Mouse (Mus musculus): ENCODE measurements around the gene Tssc4. TPM values are rescaled to one million over a fixed set of nuclear protein-coding genes. Genes with fewer than 3 reads are reported as not detected.
A peak's percentile ranks its signal among the peaks of the same experiment; 100 is the strongest.

The Tssc4 gene
- 155 and 157 TPM in 2 replicates for polyA plus RNA-seq (2012; rRNA removed)

DNA sequence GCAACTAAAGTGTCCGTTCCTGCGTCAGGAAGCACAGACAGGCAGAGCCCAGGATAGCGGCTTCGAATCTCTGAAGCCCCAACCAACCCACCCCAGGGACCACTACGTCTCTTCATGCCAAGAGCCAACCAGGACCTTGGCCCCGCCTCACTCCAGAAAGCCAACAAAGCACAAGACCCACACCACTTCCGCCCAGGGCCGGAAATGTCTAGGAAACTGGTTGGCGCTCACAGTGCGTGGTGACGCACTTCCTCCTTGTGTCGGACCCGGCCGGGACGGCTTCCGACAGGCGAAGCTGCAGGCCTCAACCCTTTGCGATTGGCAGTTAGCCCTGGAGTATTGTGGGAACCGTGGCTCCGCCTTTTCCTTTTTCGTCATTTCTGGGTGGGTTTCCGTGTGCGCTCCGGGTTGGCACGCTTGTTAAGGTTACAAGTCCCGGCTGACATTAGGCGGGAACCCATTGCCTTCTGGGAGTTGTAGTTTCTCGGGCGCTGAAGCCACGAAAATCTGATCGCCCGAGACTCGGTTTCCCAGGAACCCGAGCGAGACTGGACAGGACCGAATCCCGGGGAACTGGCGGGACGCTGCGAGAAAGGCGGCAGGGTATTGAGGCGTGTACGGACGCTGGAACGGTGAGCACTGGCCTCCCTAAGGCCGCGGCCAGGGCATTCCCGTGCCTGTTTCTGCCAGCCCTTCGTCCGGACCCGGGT, at the start of gene Tssc4:
Tssc4 (plus strand) TSS at position 368 of the 710 bp plus-strand sequence.
- TF ChIP-seq CTCF (IDR thresholded peaks at IDR 0.05; ENCODE audit: borderline replicate concordance, control insufficient read depth, extremely low read depth, insufficient read depth, low read length, poor library complexity) = peak; percentile 60; the same call in 1 of the 2 replicates
- no peak; the same call in 1 of the 2 replicates for TF ChIP-seq POLR2A (IDR thresholded peaks at IDR 0.05; ENCODE audit: control insufficient read depth, extremely low read depth, insufficient read depth, low read length, poor library complexity)
- Histone ChIP-seq H3K27me3 (ENCODE audit: control insufficient read depth, insufficient read depth, low read length) (no peaks in the 10 kb centered on the region), H3K4me3 (ENCODE audit: control insufficient read depth, insufficient read depth, low read length) (peak within 1 kb of the TSS; percentile 89), H3K27ac (ENCODE audit: control insufficient read depth, insufficient read depth, low read length) (peak within 1 kb of the TSS; percentile 54), H3K36me3 (ENCODE audit: control insufficient read depth, insufficient read depth, low read length) (peaks cover 3% of the 10 kb centered on the region; the same call in 1 of the 2 replicates), H3K4me1 (replicated peaks; ENCODE audit: control insufficient read depth, insufficient read depth, low read length) (peaks cover 18% of the 10 kb centered on the region)
- WGBS = 2% methylated on average over 51 of the region's 51 CpGs
- DNase-seq = peak; percentile 94

DNA sequence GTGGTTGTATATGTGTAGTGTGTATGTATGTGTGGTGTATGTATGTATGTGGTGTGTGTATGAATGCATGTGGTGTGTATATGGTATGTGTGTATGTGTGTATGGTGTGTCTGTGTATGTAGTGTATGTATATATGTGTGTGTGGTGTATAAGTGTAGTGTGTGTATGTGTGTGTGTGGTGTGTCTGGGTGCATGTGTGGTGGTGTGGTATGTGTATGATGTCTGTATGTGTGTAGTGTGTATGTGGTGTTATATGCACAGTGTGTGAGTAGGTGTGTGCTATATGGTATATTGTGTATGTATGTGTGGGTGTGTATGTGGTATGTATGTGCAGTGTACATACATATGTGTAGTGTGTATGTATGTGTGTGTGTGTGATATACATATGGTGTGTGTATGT, 49.0 kb upstream of the Tssc4 start:
- Histone ChIP-seq H3K27me3 (ENCODE audit: control insufficient read depth, insufficient read depth, low read length) (no peaks in the 10 kb centered on the region), H3K36me3 (ENCODE audit: control insufficient read depth, insufficient read depth, low read length) (no peaks in the 10 kb centered on the region), H3K4me3 (ENCODE audit: control insufficient read depth, insufficient read depth, low read length) (no peak overlapping the region), H3K27ac (ENCODE audit: control insufficient read depth, insufficient read depth, low read length) (no peak overlapping the region), H3K4me1 (replicated peaks; ENCODE audit: control insufficient read depth, insufficient read depth, low read length) (no peaks in the 10 kb centered on the region)
- TF ChIP-seq POLR2A (IDR thresholded peaks at IDR 0.05; ENCODE audit: control insufficient read depth, extremely low read depth, insufficient read depth, low read length, poor library complexity) (no peak), CTCF (IDR thresholded peaks at IDR 0.05; ENCODE audit: borderline replicate concordance, control insufficient read depth, extremely low read depth, insufficient read depth, low read length, poor library complexity) (no peak)
- DNase-seq = no peak

- DNase-seq = no peak
- TF ChIP-seq POLR2A (IDR thresholded peaks at IDR 0.05; ENCODE audit: control insufficient read depth, extremely low read depth, insufficient read depth, low read length, poor library complexity) (no peak), CTCF (IDR thresholded peaks at IDR 0.05; ENCODE audit: borderline replicate concordance, control insufficient read depth, extremely low read depth, insufficient read depth, low read length, poor library complexity) (no peak)
These were observed 48.3 kb upstream of the Tssc4 start for GRCm38 (mm10) chr7:143020764-143021163.

GRCm38 (mm10) chr7:143021356-143022164, 47.5 kb upstream of the Tssc4 start:
- WGBS = 65% methylated on average over 5 of the region's 5 CpGs
- H3K27me3 ChIP-seq (ENCODE audit: control insufficient read depth, insufficient read depth, low read length) = no peaks in the 10 kb centered on the region
- H3K4me3 ChIP-seq (ENCODE audit: control insufficient read depth, insufficient read depth, low read length) = no peak overlapping the region
- TF ChIP-seq CTCF (IDR thresholded peaks at IDR 0.05; ENCODE audit: borderline replicate concordance, control insufficient read depth, extremely low read depth, insufficient read depth, low read length, poor library complexity) (no peak), POLR2A (IDR thresholded peaks at IDR 0.05; ENCODE audit: control insufficient read depth, extremely low read depth, insufficient read depth, low read length, poor library complexity) (no peak)
- no peak for DNase-seq
- no peaks in the 10 kb centered on the region for H3K4me1 ChIP-seq (replicated peaks; ENCODE audit: control insufficient read depth, insufficient read depth, low read length)
- no peaks in the 10 kb centered on the region for H3K36me3 ChIP-seq (ENCODE audit: control insufficient read depth, insufficient read depth, low read length)
- no peak overlapping the region for H3K27ac ChIP-seq (ENCODE audit: control insufficient read depth, insufficient read depth, low read length)

More at GRCm38 (mm10) chr7:143020764-143021163, 48.3 kb upstream of the Tssc4 start:
- Histone ChIP-seq H3K27me3 (ENCODE audit: control insufficient read depth, insufficient read depth, low read length) (no peaks in the 10 kb centered on the region), H3K4me1 (replicated peaks; ENCODE audit: control insufficient read depth, insufficient read depth, low read length) (no peaks in the 10 kb centered on the region), H3K27ac (ENCODE audit: control insufficient read depth, insufficient read depth, low read length) (no peak overlapping the region), H3K36me3 (ENCODE audit: control insufficient read depth, insufficient read depth, low read length) (no peaks in the 10 kb centered on the region), H3K4me3 (ENCODE audit: control insufficient read depth, insufficient read depth, low read length) (no peak overlapping the region)
- WGBS = 92% methylated on average over 3 of the region's 3 CpGs

GRCm38 (mm10) chr7:143023499-143023898, 45.5 kb upstream of the Tssc4 start:
- TF ChIP-seq CTCF (IDR thresholded peaks at IDR 0.05; ENCODE audit: borderline replicate concordance, control insufficient read depth, extremely low read depth, insufficient read depth, low read length, poor library complexity) = no peak
- TF ChIP-seq POLR2A (IDR thresholded peaks at IDR 0.05; ENCODE audit: control insufficient read depth, extremely low read depth, insufficient read depth, low read length, poor library complexity) = no peak
- no peak for DNase-seq
- H3K27me3 ChIP-seq (ENCODE audit: control insufficient read depth, insufficient read depth, low read length) = no peaks in the 10 kb centered on the region
- WGBS = 52% methylated on average over 2 of the region's 2 CpGs
- no peak overlapping the region for H3K27ac ChIP-seq (ENCODE audit: control insufficient read depth, insufficient read depth, low read length)
- H3K4me3 ChIP-seq (ENCODE audit: control insufficient read depth, insufficient read depth, low read length) = no peak overlapping the region
- H3K36me3 ChIP-seq (ENCODE audit: control insufficient read depth, insufficient read depth, low read length) = no peaks in the 10 kb centered on the region
- no peaks in the 10 kb centered on the region for H3K4me1 ChIP-seq (replicated peaks; ENCODE audit: control insufficient read depth, insufficient read depth, low read length)

GRCm38 (mm10) chr7:143024293-143024692, 44.8 kb upstream of the Tssc4 start:
- no peaks in the 10 kb centered on the region for H3K4me1 ChIP-seq (replicated peaks; ENCODE audit: control insufficient read depth, insufficient read depth, low read length)
- TF ChIP-seq CTCF (IDR thresholded peaks at IDR 0.05; ENCODE audit: borderline replicate concordance, control insufficient read depth, extremely low read depth, insufficient read depth, low read length, poor library complexity) = no peak
- no peak for TF ChIP-seq POLR2A (IDR thresholded peaks at IDR 0.05; ENCODE audit: control insufficient read depth, extremely low read depth, insufficient read depth, low read length, poor library complexity)
- no peaks in the 10 kb centered on the region for H3K36me3 ChIP-seq (ENCODE audit: control insufficient read depth, insufficient read depth, low read length)
- H3K27ac ChIP-seq (ENCODE audit: control insufficient read depth, insufficient read depth, low read length) = no peak overlapping the region
- WGBS = 78% methylated on average over 1 of the region's 1 CpGs
- no peak overlapping the region for H3K4me3 ChIP-seq (ENCODE audit: control insufficient read depth, insufficient read depth, low read length)
- DNase-seq = no peak
- H3K27me3 ChIP-seq (ENCODE audit: control insufficient read depth, insufficient read depth, low read length) = no peaks in the 10 kb centered on the region
